Mouse (Mus musculus): ENCODE data around the gene Nup107. TPM values are rescaled to one million over a fixed set of nuclear protein-coding genes. Genes with fewer than 3 reads are reported as not detected.

The Nup107 gene
- polyA plus RNA-seq, 1 experiment from 2014 or later: 34.9 TPM

GRCm38 (mm10) chr10:117755799-117756467 lies 36.6 kb downstream of the Nup107 start:
- Histone ChIP-seq H3K27ac (no peak overlapping the region), H3K4me1 (replicated peaks; ENCODE audit: insufficient read depth, low read length) (no peaks in the 10 kb centered on the region), H3K27me3 (ENCODE audit: insufficient read depth, low read length) (no peaks in the 10 kb centered on the region), H3K36me3 (ENCODE audit: insufficient read depth, low read length) (peaks cover 51% of the 10 kb centered on the region), H3K9ac (ENCODE audit: low read depth, low read length) (no peak overlapping the region), H3K4me2 (ENCODE audit: low read length) (no peak overlapping the region), H3K9me3 (replicated peaks; ENCODE audit: low read length) (no peaks in the 10 kb centered on the region), H3K4me3 (replicated peaks; ENCODE audit: low read depth, low read length) (no peak overlapping the region)
- no peak for TF ChIP-seq CTCF (IDR thresholded peaks at IDR 0.05; ENCODE audit: low read depth)
- DNase-seq (ENCODE audit: low spot score) (no peak), ATAC-seq (replicated peaks; ENCODE audit: low FRiP score, low read depth) (no peak)
- 86% methylated on average over 11 of the region's 11 CpGs for WGBS

GRCm38 (mm10) chr10:117755086-117755798 lies 37.3 kb downstream of the Nup107 start:
- TF ChIP-seq CTCF (IDR thresholded peaks at IDR 0.05; ENCODE audit: low read depth): no peak
- Histone ChIP-seq H3K27ac (no peak overlapping the region), H3K27me3 (ENCODE audit: insufficient read depth, low read length) (no peaks in the 10 kb centered on the region), H3K9ac (ENCODE audit: low read depth, low read length) (no peak overlapping the region), H3K4me3 (replicated peaks; ENCODE audit: low read depth, low read length) (no peak overlapping the region), H3K4me1 (replicated peaks; ENCODE audit: insufficient read depth, low read length) (no peaks in the 10 kb centered on the region), H3K36me3 (ENCODE audit: insufficient read depth, low read length) (peaks cover 49% of the 10 kb centered on the region), H3K4me2 (ENCODE audit: low read length) (no peak overlapping the region), H3K9me3 (replicated peaks; ENCODE audit: low read length) (no peaks in the 10 kb centered on the region)
- WGBS: 87% methylated on average over 13 of the region's 13 CpGs
- ATAC-seq (replicated peaks; ENCODE audit: low FRiP score, low read depth): no peak
- DNase-seq (ENCODE audit: low spot score): no peak

GRCm38 (mm10) chr10:117754609-117754940 lies 37.9 kb downstream of the Nup107 start:
- WGBS: 96% methylated on average over 7 of the region's 7 CpGs
- Histone ChIP-seq H3K27me3 (ENCODE audit: insufficient read depth, low read length) (no peaks in the 10 kb centered on the region), H3K27ac (no peak overlapping the region), H3K9me3 (replicated peaks; ENCODE audit: low read length) (no peaks in the 10 kb centered on the region), H3K4me1 (replicated peaks; ENCODE audit: insufficient read depth, low read length) (no peaks in the 10 kb centered on the region), H3K4me2 (ENCODE audit: low read length) (no peak overlapping the region), H3K9ac (ENCODE audit: low read depth, low read length) (no peak overlapping the region), H3K36me3 (ENCODE audit: insufficient read depth, low read length) (peaks cover 49% of the 10 kb centered on the region), H3K4me3 (replicated peaks; ENCODE audit: low read depth, low read length) (no peak overlapping the region)
- TF ChIP-seq CTCF (IDR thresholded peaks at IDR 0.05; ENCODE audit: low read depth): no peak
- ATAC-seq (replicated peaks; ENCODE audit: low FRiP score, low read depth) (no peak), DNase-seq (ENCODE audit: low spot score) (no peak)

GRCm38 (mm10) chr10:117753711-117754608 lies 38.5 kb downstream of the Nup107 start:
- H3K27me3 ChIP-seq (ENCODE audit: insufficient read depth, low read length): no peaks in the 10 kb centered on the region
- no peaks in the 10 kb centered on the region for H3K9me3 ChIP-seq (replicated peaks; ENCODE audit: low read length)
- no peak overlapping the region for H3K27ac ChIP-seq
- WGBS: 92% methylated on average over 8 of the region's 8 CpGs
- no peak for ATAC-seq (replicated peaks; ENCODE audit: low FRiP score, low read depth)
- H3K9ac ChIP-seq (ENCODE audit: low read depth, low read length): no peak overlapping the region
- no peak overlapping the region for H3K4me3 ChIP-seq (replicated peaks; ENCODE audit: low read depth, low read length)
- no peak for DNase-seq (ENCODE audit: low spot score)
- H3K4me2 ChIP-seq (ENCODE audit: low read length): no peak overlapping the region
- TF ChIP-seq CTCF (IDR thresholded peaks at IDR 0.05; ENCODE audit: low read depth): no peak
- H3K4me1 ChIP-seq (replicated peaks; ENCODE audit: insufficient read depth, low read length): no peaks in the 10 kb centered on the region
- peaks cover 43% of the 10 kb centered on the region for H3K36me3 ChIP-seq (ENCODE audit: insufficient read depth, low read length)

- Histone ChIP-seq H3K4me1 (replicated peaks; ENCODE audit: insufficient read depth, low read length) (no peaks in the 10 kb centered on the region), H3K27ac (no peak overlapping the region), H3K36me3 (ENCODE audit: insufficient read depth, low read length) (peaks cover 34% of the 10 kb centered on the region), H3K4me3 (replicated peaks; ENCODE audit: low read depth, low read length) (no peak overlapping the region), H3K9me3 (replicated peaks; ENCODE audit: low read length) (no peaks in the 10 kb centered on the region), H3K4me2 (ENCODE audit: low read length) (no peak overlapping the region), H3K27me3 (ENCODE audit: insufficient read depth, low read length) (no peaks in the 10 kb centered on the region), H3K9ac (ENCODE audit: low read depth, low read length) (no peak overlapping the region)
- TF ChIP-seq CTCF (IDR thresholded peaks at IDR 0.05; ENCODE audit: low read depth): no peak
- 94% methylated on average over 5 of the region's 5 CpGs for WGBS
- ATAC-seq (replicated peaks; ENCODE audit: low FRiP score, low read depth): no peak
- no peak for DNase-seq (ENCODE audit: low spot score)
Measured at GRCm38 (mm10) chr10:117752851-117753647, 39.5 kb downstream of the Nup107 start.

Measured in kidney, postnatal 0 days (tissue).